Mouse (Mus musculus): ENCODE measurements around the gene Ptprf. TPM values are rescaled to one million over a fixed set of nuclear protein-coding genes. Genes with fewer than 3 reads are reported as not detected.
A peak's percentile ranks its signal among the peaks of the same experiment; 100 is the strongest.

Ptprf gene
- 165 and 202 TPM in 2 replicates for polyA plus RNA-seq (2012; rRNA removed)

DNA sequence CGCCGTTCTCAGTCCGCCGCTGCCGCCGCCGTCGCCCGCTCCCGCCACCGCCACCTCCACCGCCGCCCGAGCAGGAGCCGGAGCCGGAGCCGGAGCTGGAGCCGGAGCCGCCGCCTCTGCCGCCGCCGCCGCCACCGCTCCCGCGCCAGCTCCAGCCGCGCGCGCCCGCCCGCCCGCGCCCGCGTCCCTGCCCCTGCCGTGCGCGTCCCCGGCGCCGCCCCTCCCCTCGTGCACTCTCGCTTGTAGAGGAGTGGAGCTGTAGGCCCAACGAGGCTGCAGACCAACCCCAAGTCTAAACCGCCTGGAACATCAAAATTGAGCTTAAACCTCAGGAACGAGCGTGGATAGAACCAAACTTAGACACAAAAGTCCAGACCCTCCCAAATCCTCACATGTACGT, at the start of gene Ptprf:
Gene Ptprf (minus strand): TSS at position 175 of the 400 bp plus-strand sequence.
- TF ChIP-seq POLR2A (IDR thresholded peaks at IDR 0.05; ENCODE audit: control insufficient read depth, extremely low read depth, insufficient read depth, low read length, poor library complexity) (0 out of 2 replicates have a peak, but pooled peaks have one; percentile 19), CTCF (IDR thresholded peaks at IDR 0.05; ENCODE audit: borderline replicate concordance, control insufficient read depth, extremely low read depth, insufficient read depth, low read length, poor library complexity) (no peak)
- H3K27ac ChIP-seq (ENCODE audit: control insufficient read depth, insufficient read depth, low read length), result peak within 1 kb of the TSS; percentile 81
- peak; percentile 82 for DNase-seq
- no peaks in the 10 kb centered on the region for H3K27me3 ChIP-seq (ENCODE audit: control insufficient read depth, insufficient read depth, low read length)
- no peaks in the 10 kb centered on the region for H3K36me3 ChIP-seq (ENCODE audit: control insufficient read depth, insufficient read depth, low read length)
- H3K4me3 ChIP-seq (ENCODE audit: control insufficient read depth, insufficient read depth, low read length), result peak within 1 kb of the TSS; percentile 70
- 13% methylated on average over 48 of the region's 50 CpGs for WGBS
- peaks cover 45% of the 10 kb centered on the region for H3K4me1 ChIP-seq (replicated peaks; ENCODE audit: control insufficient read depth, insufficient read depth, low read length)

DNA sequence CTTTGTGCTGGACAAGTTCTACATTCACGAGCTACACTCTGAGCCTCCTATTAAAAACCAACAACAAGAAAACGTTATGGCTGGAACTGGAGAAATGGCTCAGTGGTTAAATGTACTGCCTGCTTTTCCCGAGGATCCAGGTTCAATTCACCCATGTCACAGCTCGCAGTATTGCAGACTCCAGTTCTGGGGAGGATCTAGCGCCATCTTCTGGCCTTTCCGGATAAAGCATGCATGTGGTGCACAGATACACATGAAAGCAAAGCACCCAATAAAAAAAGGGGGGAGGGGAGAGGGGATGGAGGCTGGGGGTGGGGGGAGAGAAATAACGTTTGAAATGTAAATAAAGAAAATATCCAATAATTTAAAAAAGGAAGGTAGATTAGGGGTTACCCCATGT, 45.5 kb upstream of the Ptprf start:
- no peaks in the 10 kb centered on the region for H3K36me3 ChIP-seq (ENCODE audit: control insufficient read depth, insufficient read depth, low read length)
- no peak overlapping the region for H3K4me3 ChIP-seq (ENCODE audit: control insufficient read depth, insufficient read depth, low read length)
- TF ChIP-seq POLR2A (IDR thresholded peaks at IDR 0.05; ENCODE audit: control insufficient read depth, extremely low read depth, insufficient read depth, low read length, poor library complexity), result no peak
- no peak for TF ChIP-seq CTCF (IDR thresholded peaks at IDR 0.05; ENCODE audit: borderline replicate concordance, control insufficient read depth, extremely low read depth, insufficient read depth, low read length, poor library complexity)
- no peaks in the 10 kb centered on the region for H3K4me1 ChIP-seq (replicated peaks; ENCODE audit: control insufficient read depth, insufficient read depth, low read length)
- DNase-seq, result peak; percentile 69
- WGBS, result 27% methylated on average over 7 of the region's 7 CpGs
- H3K27ac ChIP-seq (ENCODE audit: control insufficient read depth, insufficient read depth, low read length), result no peak overlapping the region
- no peaks in the 10 kb centered on the region for H3K27me3 ChIP-seq (ENCODE audit: control insufficient read depth, insufficient read depth, low read length)

- Histone ChIP-seq H3K4me1 (replicated peaks; ENCODE audit: control insufficient read depth, insufficient read depth, low read length) (no peaks in the 10 kb centered on the region), H3K36me3 (ENCODE audit: control insufficient read depth, insufficient read depth, low read length) (no peaks in the 10 kb centered on the region), H3K4me3 (ENCODE audit: control insufficient read depth, insufficient read depth, low read length) (no peak overlapping the region), H3K27ac (ENCODE audit: control insufficient read depth, insufficient read depth, low read length) (no peak overlapping the region), H3K27me3 (ENCODE audit: control insufficient read depth, insufficient read depth, low read length) (no peaks in the 10 kb centered on the region)
- no peak for TF ChIP-seq POLR2A (IDR thresholded peaks at IDR 0.05; ENCODE audit: control insufficient read depth, extremely low read depth, insufficient read depth, low read length, poor library complexity)
- no peak for TF ChIP-seq CTCF (IDR thresholded peaks at IDR 0.05; ENCODE audit: borderline replicate concordance, control insufficient read depth, extremely low read depth, insufficient read depth, low read length, poor library complexity)
- DNase-seq, result no peak
- WGBS, result 91% methylated on average over 4 of the region's 4 CpGs
Measured at GRCm38 (mm10) chr4:118335991-118336390, 44.8 kb upstream of the Ptprf start.

DNA sequence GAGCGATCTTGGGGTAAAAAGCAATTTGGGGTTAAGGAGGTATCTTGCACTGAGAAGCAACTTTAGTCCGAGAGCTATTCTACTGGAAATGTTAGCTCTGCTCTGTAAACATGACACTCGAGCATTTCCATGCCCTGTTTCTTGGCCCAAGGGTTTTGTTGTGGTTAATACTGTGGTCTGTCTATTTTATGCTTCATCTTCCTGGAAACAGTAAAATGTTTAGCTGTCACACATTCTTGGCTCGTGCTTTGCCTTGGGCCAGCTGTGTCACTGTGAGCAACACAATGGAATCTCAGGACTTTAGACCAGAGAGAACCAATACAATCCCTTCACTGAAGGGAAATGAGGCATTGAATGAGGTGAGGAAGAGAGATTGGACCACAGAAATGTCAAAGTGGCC, 40.6 kb upstream of the Ptprf start:
- no peaks in the 10 kb centered on the region for H3K36me3 ChIP-seq (ENCODE audit: control insufficient read depth, insufficient read depth, low read length)
- DNase-seq, result no peak
- no peak overlapping the region for H3K4me3 ChIP-seq (ENCODE audit: control insufficient read depth, insufficient read depth, low read length)
- 21% methylated on average over 4 of the region's 4 CpGs for WGBS
- TF ChIP-seq CTCF (IDR thresholded peaks at IDR 0.05; ENCODE audit: borderline replicate concordance, control insufficient read depth, extremely low read depth, insufficient read depth, low read length, poor library complexity) (no peak), POLR2A (IDR thresholded peaks at IDR 0.05; ENCODE audit: control insufficient read depth, extremely low read depth, insufficient read depth, low read length, poor library complexity) (no peak)
- H3K27me3 ChIP-seq (ENCODE audit: control insufficient read depth, insufficient read depth, low read length), result no peaks in the 10 kb centered on the region
- H3K4me1 ChIP-seq (replicated peaks; ENCODE audit: control insufficient read depth, insufficient read depth, low read length), result no peaks in the 10 kb centered on the region
- no peak overlapping the region for H3K27ac ChIP-seq (ENCODE audit: control insufficient read depth, insufficient read depth, low read length)

- H3K4me3 ChIP-seq (ENCODE audit: control insufficient read depth, insufficient read depth, low read length), result no peak overlapping the region
- DNase-seq, result no peak
- TF ChIP-seq POLR2A (IDR thresholded peaks at IDR 0.05; ENCODE audit: control insufficient read depth, extremely low read depth, insufficient read depth, low read length, poor library complexity) (no peak), CTCF (IDR thresholded peaks at IDR 0.05; ENCODE audit: borderline replicate concordance, control insufficient read depth, extremely low read depth, insufficient read depth, low read length, poor library complexity) (no peak)
- no peaks in the 10 kb centered on the region for H3K4me1 ChIP-seq (replicated peaks; ENCODE audit: control insufficient read depth, insufficient read depth, low read length)
- no peaks in the 10 kb centered on the region for H3K36me3 ChIP-seq (ENCODE audit: control insufficient read depth, insufficient read depth, low read length)
- H3K27ac ChIP-seq (ENCODE audit: control insufficient read depth, insufficient read depth, low read length), result no peak overlapping the region
- WGBS, result 13% methylated on average over 7 of the region's 7 CpGs
- H3K27me3 ChIP-seq (ENCODE audit: control insufficient read depth, insufficient read depth, low read length), result no peaks in the 10 kb centered on the region
Measured at GRCm38 (mm10) chr4:118326476-118326875, 35.3 kb upstream of the Ptprf start.

DNA sequence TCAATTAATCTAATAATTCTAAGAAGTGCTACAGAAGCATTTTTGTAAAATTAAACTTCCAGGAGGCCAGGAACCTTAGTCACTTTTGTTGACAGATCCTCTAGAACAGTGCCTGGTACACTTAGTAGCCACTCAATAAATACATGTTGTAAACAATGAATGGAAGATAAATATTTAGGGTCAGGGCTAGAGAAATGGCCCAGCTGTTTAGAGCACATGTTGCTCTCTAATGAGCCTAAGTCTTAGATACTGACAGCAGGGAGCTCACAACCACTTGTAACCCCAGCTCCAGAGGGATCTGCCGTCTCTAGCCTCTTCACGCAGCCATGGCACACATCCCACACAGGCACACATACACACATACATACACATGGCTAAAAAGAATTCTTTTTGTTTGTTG, 29.4 kb upstream of the Ptprf start:
- H3K4me1 ChIP-seq (replicated peaks; ENCODE audit: control insufficient read depth, insufficient read depth, low read length), result no peaks in the 10 kb centered on the region
- H3K4me3 ChIP-seq (ENCODE audit: control insufficient read depth, insufficient read depth, low read length), result no peak overlapping the region
- H3K36me3 ChIP-seq (ENCODE audit: control insufficient read depth, insufficient read depth, low read length), result no peaks in the 10 kb centered on the region
- DNase-seq, result no peak
- no peaks in the 10 kb centered on the region for H3K27me3 ChIP-seq (ENCODE audit: control insufficient read depth, insufficient read depth, low read length)
- WGBS, result 95% methylated on average over 2 of the region's 2 CpGs
- no peak overlapping the region for H3K27ac ChIP-seq (ENCODE audit: control insufficient read depth, insufficient read depth, low read length)
- TF ChIP-seq POLR2A (IDR thresholded peaks at IDR 0.05; ENCODE audit: control insufficient read depth, extremely low read depth, insufficient read depth, low read length, poor library complexity) (no peak), CTCF (IDR thresholded peaks at IDR 0.05; ENCODE audit: borderline replicate concordance, control insufficient read depth, extremely low read depth, insufficient read depth, low read length, poor library complexity) (no peak)

Measured in thymus, adult 2 months (tissue).